Mouse (Mus musculus): ENCODE results near the gene Klhl4. TPM values are rescaled to one million over a fixed set of nuclear protein-coding genes. Genes with fewer than 3 reads are reported as not detected.

The Klhl4 gene
- 0.28 TPM for polyA plus RNA-seq (2017; shearing (Covaris generic))

GRCm38 (mm10) chrX:114473782-114474731 is at the start of gene Klhl4:
Klhl4 (plus strand) TSS chrX:114474333.

Data from CD4-positive, CD25-positive, alpha-beta regulatory T cell (primary cell).